In genomic region chr3:121307532-121308234, GRCm38 (mm10) we compare ENCODE assay signal across 7 mouse cellular contexts. TPM values are rescaled to one million over a fixed set of nuclear protein-coding genes. Genes with fewer than 3 reads are reported as not detected.
DNase-seq lines count a peak whose midpoint lies in the region; ATAC-seq and TF ChIP-seq lines count a peak whose summit lies in the region.

No protein-coding gene starts in this region.

- TF ChIP-seq CTCF in intestine, postnatal 0 days (IDR thresholded peaks at IDR 0.05; ENCODE audit: low read depth) = peak; percentile 98

- 73% methylated on average over 7 of the region's 7 CpGs for WGBS in intestine, postnatal 0 days
- 76% methylated on average over 7 of the region's 7 CpGs for WGBS in midbrain, embryonic 12.5 days

- H3K27me3 ChIP-seq in intestine, postnatal 0 days (replicated peaks; ENCODE audit: control insufficient read depth, insufficient read depth, low read length) = no peaks in the 10 kb centered on the region
- no peaks in the 10 kb centered on the region for H3K27me3 ChIP-seq in midbrain, embryonic 12.5 days

- no peaks in the 10 kb centered on the region for H3K36me3 ChIP-seq in intestine, postnatal 0 days (ENCODE audit: control insufficient read depth, insufficient read depth)
- 0 out of 2 replicates have a peak, but pooled peaks cover 3% of the 10 kb centered on the region for H3K36me3 ChIP-seq in midbrain, embryonic 12.5 days

- intact Hi-C loops in gastrocnemius, postnatal 14 days (cut with DNase I; ENCODE audit: low total_unique reads) = loop anchor here (5.0 kb wide), 1 partner anchor 195 kb away; no protein-coding TSS in a partner anchor
- intact Hi-C loops in left cerebral cortex, postnatal 36 days (cut with DNase I) = loop anchor here (2.0 to 10.0 kb wide), 3 partner anchors 193 to 457 kb away; no protein-coding TSS in a partner anchor

- peak; percentile 69 for ATAC-seq in intestine, postnatal 0 days
- peak; percentile 87 for ATAC-seq in midbrain, embryonic 12.5 days (ENCODE audit: low FRiP score, low read depth)

- no peak overlapping the region for H3K4me2 ChIP-seq in intestine, postnatal 0 days (replicated peaks; ENCODE audit: low read depth)
- H3K4me2 ChIP-seq in midbrain, embryonic 12.5 days (replicated peaks) = no peak overlapping the region

- H3K9me3 ChIP-seq in intestine, postnatal 0 days (ENCODE audit: control insufficient read depth) = no peaks in the 10 kb centered on the region
- H3K9me3 ChIP-seq in midbrain, embryonic 12.5 days = no peaks in the 10 kb centered on the region

- peak; percentile 78 to 79 for DNase-seq in adrenal gland, adult 18-20 months (ENCODE audit: low spot score in 2 of 2)
- DNase-seq in embryo, embryonic 10 days (ENCODE audit: low spot score) = peak; percentile 89
- peak; percentile 68 for DNase-seq in gastrocnemius, postnatal 14 days
- DNase-seq in left cerebral cortex, postnatal 36 days (ENCODE audit: low spot score in 2 of 2) = peak; percentile 63 to 76
- DNase-seq in skeletal muscle tissue, adult 2 months (ENCODE audit: low read depth, low spot score) = peak; percentile 78

- no peak overlapping the region for H3K27ac ChIP-seq in intestine, postnatal 0 days (ENCODE audit: low read depth, low read length)
- no peak overlapping the region for H3K27ac ChIP-seq in midbrain, embryonic 12.5 days (replicated peaks)

- H3K4me1 ChIP-seq in intestine, postnatal 0 days (replicated peaks; ENCODE audit: control insufficient read depth, insufficient read depth, low read length) = no peaks in the 10 kb centered on the region
- no peaks in the 10 kb centered on the region for H3K4me1 ChIP-seq in midbrain, embryonic 12.5 days

- H3K9ac ChIP-seq in intestine, postnatal 0 days (ENCODE audit: low read depth, low read length) = no peak overlapping the region
- no peak overlapping the region for H3K9ac ChIP-seq in midbrain, embryonic 12.5 days (replicated peaks)

- no peak overlapping the region for H3K4me3 ChIP-seq in intestine, postnatal 0 days (ENCODE audit: low read depth, low read length)
- H3K4me3 ChIP-seq in midbrain, embryonic 12.5 days = no peak overlapping the region

RNA-seq across cellular contexts. Expression of gene Alg14, which starts 16.1 kb away (rescaled TPM):
- 10 to 100 TPM; 31.8 to 32.1 TPM for total RNA-seq in adrenal gland, adult 18-20 months (2021)
- total RNA-seq in gastrocnemius, postnatal 14 days (2021) = 10 to 100 TPM in 1 of 2 experiments, 1 to 10 TPM in 1; 8.7 to 12.4 TPM
- polyA plus RNA-seq in intestine, postnatal 0 days (2015; fragmentation: Nextera tagmentation; extraction: Ambion mirVana) = 25.6 and 26.1 TPM in 2 replicates
- total RNA-seq in left cerebral cortex, postnatal 36 days (2021) = 10 to 100 TPM; 12.8 to 13.8 TPM
- polyA plus RNA-seq in midbrain, embryonic 12.5 days (2016; fragmentation: Nextera tagmentation; extraction: Ambion mirVana) = 31.0 and 33.8 TPM in 2 replicates

RNA-seq across cellular contexts. Expression of gene Tmem56, which starts 24.8 kb away (rescaled TPM):
- total RNA-seq in adrenal gland, adult 18-20 months (2021) = 10 to 100 TPM; 41.4 to 46.5 TPM
- 1 to 10 TPM; 9.4 to 9.5 TPM for total RNA-seq in gastrocnemius, postnatal 14 days (2021)
- 6.0 and 6.8 TPM in 2 replicates for polyA plus RNA-seq in intestine, postnatal 0 days (2015; fragmentation: Nextera tagmentation; extraction: Ambion mirVana)
- total RNA-seq in left cerebral cortex, postnatal 36 days (2021) = 10 to 100 TPM; 46.0 to 47.0 TPM
- polyA plus RNA-seq in midbrain, embryonic 12.5 days (2016; fragmentation: Nextera tagmentation; extraction: Ambion mirVana) = 0.69 and 1.0 TPM in 2 replicates

Comparison
In these comparisons a context has a peak if more than half of its experiments do, and no peak if none do; other contexts are left out.
1. RNA of gene Tmem56, which starts 24.8 kb away (total RNA-seq): 46.0 to 47.0 TPM in left cerebral cortex, postnatal 36 days and 41.4 to 46.5 TPM in adrenal gland, adult 18-20 months; 9.4 to 9.5 TPM in gastrocnemius, postnatal 14 days; every median in the first group is over 4 times any median in the second.
2. Peak in every context shown above with its lines, with median percentiles within 50 percentile points of each other: DNase-seq.